Mouse (Mus musculus): ENCODE results near the gene Phldb2.

GRCm38 (mm10) chr16:45892928-45893327 lies 60.5 kb downstream of the Phldb2 start:
- no peak for TF ChIP-seq EP300 (IDR thresholded peaks at IDR 0.05; ENCODE audit: low read depth)
- TF ChIP-seq CTCF (IDR thresholded peaks at IDR 0.05; ENCODE audit: low read depth) = peak; percentile 41
